Mouse (Mus musculus): ENCODE measurements around the gene Agpat4. TPM values are rescaled to one million over a fixed set of nuclear protein-coding genes. Genes with fewer than 3 reads are reported as not detected.

Agpat4 gene
- polyA plus RNA-seq, 1 experiment from 2014 or later = 39.9 TPM

GRCm38 (mm10) chr17:12150970-12151369 lies 32.5 kb downstream of the Agpat4 start:
- WGBS = 84% methylated on average over 2 of the region's 2 CpGs
- H3K4me2 ChIP-seq = no peak overlapping the region
- no peaks in the 10 kb centered on the region for H3K4me1 ChIP-seq
- peaks cover 37% of the 10 kb centered on the region for H3K36me3 ChIP-seq
- no peaks in the 10 kb centered on the region for H3K9me3 ChIP-seq
- H3K27me3 ChIP-seq = no peaks in the 10 kb centered on the region
- H3K4me3 ChIP-seq = no peak overlapping the region
- ATAC-seq (ENCODE audit: insufficient number of reproducible peaks, insufficient read depth, low FRiP score, low TSS enrichment, low read depth) = no peak
- no peak overlapping the region for H3K9ac ChIP-seq
- H3K27ac ChIP-seq = no peak overlapping the region

GRCm38 (mm10) chr17:12154260-12154659 lies 35.8 kb downstream of the Agpat4 start:
- H3K4me1 ChIP-seq = 0 out of 2 replicates have a peak, but pooled peaks cover 3% of the 10 kb centered on the region
- 75% methylated on average over 2 of the region's 2 CpGs for WGBS
- H3K4me3 ChIP-seq = no peak overlapping the region
- no peak for ATAC-seq (ENCODE audit: insufficient number of reproducible peaks, insufficient read depth, low FRiP score, low TSS enrichment, low read depth)
- no peak overlapping the region for H3K4me2 ChIP-seq
- no peak overlapping the region for H3K27ac ChIP-seq
- no peaks in the 10 kb centered on the region for H3K27me3 ChIP-seq
- H3K36me3 ChIP-seq = peaks cover 41% of the 10 kb centered on the region
- no peaks in the 10 kb centered on the region for H3K9me3 ChIP-seq
- H3K9ac ChIP-seq = no peak overlapping the region

GRCm38 (mm10) chr17:12155236-12155635 lies 36.7 kb downstream of the Agpat4 start:
- no peak for ATAC-seq (ENCODE audit: insufficient number of reproducible peaks, insufficient read depth, low FRiP score, low TSS enrichment, low read depth)
- no peak overlapping the region for H3K27ac ChIP-seq
- H3K27me3 ChIP-seq = no peaks in the 10 kb centered on the region
- 84% methylated on average over 6 of the region's 6 CpGs for WGBS
- H3K4me1 ChIP-seq = 0 out of 2 replicates have a peak, but pooled peaks cover 3% of the 10 kb centered on the region
- no peak overlapping the region for H3K4me2 ChIP-seq
- H3K4me3 ChIP-seq = no peak overlapping the region
- H3K9me3 ChIP-seq = no peaks in the 10 kb centered on the region
- H3K9ac ChIP-seq = no peak overlapping the region
- H3K36me3 ChIP-seq = peaks cover 41% of the 10 kb centered on the region

GRCm38 (mm10) chr17:12155872-12156271 lies 37.4 kb downstream of the Agpat4 start:
- ATAC-seq (ENCODE audit: insufficient number of reproducible peaks, insufficient read depth, low FRiP score, low TSS enrichment, low read depth) = no peak

DNA sequence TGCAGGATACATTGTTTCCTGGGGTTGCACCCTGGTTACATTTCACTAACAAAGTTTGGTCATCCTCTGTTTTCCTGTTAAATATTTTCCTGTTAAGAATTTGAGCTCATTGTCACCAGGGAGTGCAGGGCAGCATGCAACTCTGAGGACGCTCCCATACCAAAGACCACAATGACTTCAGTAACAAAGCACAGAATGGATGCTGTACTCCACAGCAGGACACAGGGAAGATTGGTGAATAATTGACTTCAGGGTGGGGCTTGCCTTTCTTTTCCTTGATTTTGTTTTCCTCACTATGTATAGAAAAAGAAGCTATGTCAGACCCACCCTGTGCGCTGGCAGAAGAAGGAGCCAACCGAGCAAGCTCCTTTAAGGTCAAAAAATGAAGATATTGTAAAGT lies 38.2 kb downstream of the Agpat4 start:
- no peak overlapping the region for H3K27ac ChIP-seq
- H3K9me3 ChIP-seq = no peaks in the 10 kb centered on the region
- no peak overlapping the region for H3K4me3 ChIP-seq
- WGBS = 89% methylated on average over 3 of the region's 3 CpGs
- peaks cover 36% of the 10 kb centered on the region for H3K36me3 ChIP-seq
- 0 out of 2 replicates have a peak, but pooled peaks cover 3% of the 10 kb centered on the region for H3K4me1 ChIP-seq
- no peak overlapping the region for H3K4me2 ChIP-seq
- no peak for ATAC-seq (ENCODE audit: insufficient number of reproducible peaks, insufficient read depth, low FRiP score, low TSS enrichment, low read depth)
- H3K27me3 ChIP-seq = no peaks in the 10 kb centered on the region
- no peak overlapping the region for H3K9ac ChIP-seq

More at GRCm38 (mm10) chr17:12155872-12156271, 37.4 kb downstream of the Agpat4 start:
- Histone ChIP-seq H3K36me3 (peaks cover 41% of the 10 kb centered on the region), H3K9me3 (no peaks in the 10 kb centered on the region), H3K4me3 (no peak overlapping the region), H3K9ac (no peak overlapping the region), H3K4me2 (no peak overlapping the region), H3K27ac (no peak overlapping the region), H3K4me1 (0 out of 2 replicates have a peak, but pooled peaks cover 3% of the 10 kb centered on the region), H3K27me3 (no peaks in the 10 kb centered on the region)
- WGBS = 93% methylated on average over 4 of the region's 4 CpGs

- H3K9ac ChIP-seq = no peak overlapping the region
- no peak overlapping the region for H3K4me3 ChIP-seq
- no peak overlapping the region for H3K4me2 ChIP-seq
- WGBS = 89% methylated on average over 2 of the region's 2 CpGs
- H3K36me3 ChIP-seq = peaks cover 31% of the 10 kb centered on the region
- H3K9me3 ChIP-seq = no peaks in the 10 kb centered on the region
- H3K4me1 ChIP-seq = peaks cover 5% of the 10 kb centered on the region
- ATAC-seq (ENCODE audit: insufficient number of reproducible peaks, insufficient read depth, low FRiP score, low TSS enrichment, low read depth) = no peak
- no peaks in the 10 kb centered on the region for H3K27me3 ChIP-seq
- no peak overlapping the region for H3K27ac ChIP-seq
These were observed 38.7 kb downstream of the Agpat4 start for GRCm38 (mm10) chr17:12157203-12157602.

DNA sequence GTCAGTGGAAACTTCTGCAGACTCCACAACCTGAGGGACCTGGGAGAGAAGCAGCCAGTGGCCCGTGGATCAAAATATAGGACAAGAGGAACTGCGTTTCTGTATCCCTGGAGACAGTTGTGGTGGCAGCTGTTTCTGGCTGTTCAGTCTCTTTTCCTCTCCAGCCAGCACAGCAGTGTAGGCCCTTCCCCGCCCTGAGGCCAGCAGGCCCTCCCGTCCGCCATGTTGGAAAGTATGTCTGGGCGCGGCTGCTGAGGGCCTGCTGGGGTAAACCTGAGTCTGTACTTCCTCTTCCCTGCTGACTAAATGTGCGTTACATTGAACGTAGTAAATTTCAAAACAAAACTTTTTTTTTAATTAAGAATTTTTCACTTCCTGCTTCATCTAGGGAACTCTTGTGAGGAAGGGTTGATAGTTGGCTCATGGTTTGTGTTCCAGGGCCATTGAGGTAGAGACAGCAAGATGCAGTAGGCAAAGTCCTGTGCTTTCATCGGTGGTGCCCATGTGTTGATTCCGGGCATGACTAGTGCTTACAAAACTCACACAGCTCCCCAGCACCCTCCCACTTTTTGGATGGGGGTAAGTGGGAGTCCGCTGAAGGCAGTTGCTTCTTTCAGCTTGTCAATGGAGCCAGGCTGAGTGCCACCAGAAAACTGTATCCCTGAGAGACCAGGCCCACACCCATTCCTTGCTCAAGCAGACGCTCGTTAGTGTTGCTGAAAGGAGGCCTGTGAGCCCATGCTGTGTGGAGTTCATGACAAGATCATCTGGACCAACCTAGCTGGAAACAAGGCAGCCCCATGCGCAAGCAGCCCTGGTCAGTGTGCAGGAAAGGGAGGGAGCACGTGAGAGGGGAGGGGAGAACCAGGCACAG lies 40.9 kb downstream of the Agpat4 start:
- H3K9ac ChIP-seq = no peak overlapping the region
- peaks cover 10% of the 10 kb centered on the region for H3K36me3 ChIP-seq
- H3K4me3 ChIP-seq = no peak overlapping the region
- H3K27ac ChIP-seq = no peak overlapping the region
- ATAC-seq (ENCODE audit: insufficient number of reproducible peaks, insufficient read depth, low FRiP score, low TSS enrichment, low read depth) = no peak
- peaks cover 25% of the 10 kb centered on the region for H3K4me1 ChIP-seq
- WGBS = 89% methylated on average over 16 of the region's 16 CpGs
- no peaks in the 10 kb centered on the region for H3K9me3 ChIP-seq
- H3K27me3 ChIP-seq = no peaks in the 10 kb centered on the region
- H3K4me2 ChIP-seq = no peak overlapping the region

- H3K4me2 ChIP-seq = no peak overlapping the region
- no peak overlapping the region for H3K4me3 ChIP-seq
- peaks cover 8% of the 10 kb centered on the region; the same call in 1 of the 2 replicates for H3K36me3 ChIP-seq
- WGBS = 86% methylated on average over 5 of the region's 5 CpGs
- ATAC-seq (ENCODE audit: insufficient number of reproducible peaks, insufficient read depth, low FRiP score, low TSS enrichment, low read depth) = no peak
- H3K27ac ChIP-seq = no peak overlapping the region
- no peaks in the 10 kb centered on the region for H3K9me3 ChIP-seq
- no peak overlapping the region for H3K9ac ChIP-seq
- H3K4me1 ChIP-seq = peaks cover 27% of the 10 kb centered on the region
- no peaks in the 10 kb centered on the region for H3K27me3 ChIP-seq
These were observed 41.5 kb downstream of the Agpat4 start for GRCm38 (mm10) chr17:12160061-12160421.

DNA sequence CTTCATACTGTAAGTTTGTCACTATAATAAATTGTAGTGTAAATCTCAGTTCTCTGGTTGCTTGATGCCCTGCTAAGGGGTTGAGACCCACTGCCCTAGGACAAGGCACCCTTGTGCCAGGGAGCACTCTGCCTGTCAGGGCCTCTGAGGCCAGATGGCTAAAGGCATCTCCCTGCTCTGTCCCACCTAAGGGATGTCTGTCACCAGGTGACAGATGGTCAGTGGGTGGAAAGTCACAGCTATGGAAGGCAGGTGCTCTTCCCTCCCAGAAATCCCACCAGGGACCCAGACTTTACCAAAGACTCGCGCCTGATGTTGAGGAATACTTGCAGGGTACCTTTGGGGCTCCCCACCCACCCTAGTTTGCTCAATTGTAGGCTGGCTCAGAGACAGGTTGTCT lies 42.0 kb downstream of the Agpat4 start:
- H3K9me3 ChIP-seq = no peaks in the 10 kb centered on the region
- peaks cover 10% of the 10 kb centered on the region; the same call in 1 of the 2 replicates for H3K36me3 ChIP-seq
- H3K4me2 ChIP-seq = no peak overlapping the region
- no peak overlapping the region for H3K9ac ChIP-seq
- no peak overlapping the region for H3K27ac ChIP-seq
- H3K4me3 ChIP-seq = no peak overlapping the region
- no peak for ATAC-seq (ENCODE audit: insufficient number of reproducible peaks, insufficient read depth, low FRiP score, low TSS enrichment, low read depth)
- WGBS = 87% methylated on average over 2 of the region's 2 CpGs
- no peaks in the 10 kb centered on the region for H3K27me3 ChIP-seq
- peaks cover 27% of the 10 kb centered on the region for H3K4me1 ChIP-seq

DNA sequence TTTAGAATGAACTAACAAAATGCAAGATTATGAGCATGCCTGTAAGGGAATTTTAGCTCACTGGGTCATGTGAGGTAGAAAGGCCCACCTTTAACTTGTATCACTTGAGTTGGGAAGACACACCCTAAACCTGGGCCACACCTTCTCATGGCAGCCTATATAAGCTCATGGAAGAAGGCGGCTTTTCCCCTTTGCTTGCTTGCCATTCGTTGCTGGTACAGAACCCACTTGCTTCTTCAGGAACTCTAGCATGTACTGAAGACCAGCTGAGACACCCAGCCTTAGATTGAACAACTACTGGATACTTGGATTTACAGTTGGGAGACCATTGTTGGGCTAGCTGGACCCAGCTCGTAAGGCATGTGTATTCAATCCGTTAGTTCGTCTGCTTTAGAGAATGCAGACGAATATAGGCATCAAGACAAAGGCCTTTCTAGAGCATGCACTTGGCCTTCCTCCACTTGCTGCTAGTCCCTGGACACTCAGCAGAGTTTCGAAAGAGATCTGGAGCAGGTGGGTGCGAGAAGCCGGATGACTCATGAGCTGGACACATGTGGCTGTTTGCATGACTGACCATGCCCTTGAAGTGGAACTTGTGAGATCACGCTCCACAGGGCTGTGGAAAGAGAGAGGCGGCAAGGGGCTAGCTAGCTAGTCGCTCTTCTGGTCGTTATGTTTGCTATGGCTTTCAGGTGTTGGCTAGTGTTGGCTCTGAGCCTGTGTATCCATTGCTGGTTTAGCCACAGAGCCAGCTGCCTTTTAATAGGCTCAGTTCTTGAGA lies 42.7 kb downstream of the Agpat4 start:
- no peak overlapping the region for H3K4me2 ChIP-seq
- 93% methylated on average over 13 of the region's 13 CpGs for WGBS
- H3K36me3 ChIP-seq = peaks cover 9% of the 10 kb centered on the region; the same call in 1 of the 2 replicates
- ATAC-seq (ENCODE audit: insufficient number of reproducible peaks, insufficient read depth, low FRiP score, low TSS enrichment, low read depth) = no peak
- H3K27me3 ChIP-seq = no peaks in the 10 kb centered on the region
- H3K4me3 ChIP-seq = no peak overlapping the region
- H3K9ac ChIP-seq = no peak overlapping the region
- H3K9me3 ChIP-seq = no peaks in the 10 kb centered on the region
- no peak overlapping the region for H3K27ac ChIP-seq
- H3K4me1 ChIP-seq = peaks cover 27% of the 10 kb centered on the region

- H3K36me3 ChIP-seq = peaks cover 7% of the 10 kb centered on the region; the same call in 1 of the 2 replicates
- WGBS = 91% methylated on average over 7 of the region's 7 CpGs
- no peaks in the 10 kb centered on the region for H3K9me3 ChIP-seq
- no peak overlapping the region for H3K4me3 ChIP-seq
- H3K4me1 ChIP-seq = peaks cover 27% of the 10 kb centered on the region
- H3K4me2 ChIP-seq = no peak overlapping the region
- H3K27me3 ChIP-seq = no peaks in the 10 kb centered on the region
- no peak for ATAC-seq (ENCODE audit: insufficient number of reproducible peaks, insufficient read depth, low FRiP score, low TSS enrichment, low read depth)
- H3K27ac ChIP-seq = no peak overlapping the region
- no peak overlapping the region for H3K9ac ChIP-seq
These were observed 43.4 kb downstream of the Agpat4 start for GRCm38 (mm10) chr17:12161877-12162276.
